ENCODE assay signal across 8 mouse cellular contexts in genomic region chr11:62457891-62458270, GRCm38 (mm10). TPM values are rescaled to one million over a fixed set of nuclear protein-coding genes. Genes with fewer than 3 reads are reported as not detected.
A peak's percentile ranks its signal among the peaks of the same experiment; 100 is the strongest.
DNase-seq lines count a peak whose midpoint lies in the region; ATAC-seq and TF ChIP-seq lines count a peak whose summit lies in the region.

No protein-coding gene starts in this region.

- H3K9me3 ChIP-seq in CH12.LX (replicated peaks; ENCODE audit: low read length) = no peaks in the 10 kb centered on the region
- H3K9me3 ChIP-seq in forebrain, embryonic 10.5 days = no peaks in the 10 kb centered on the region
- H3K9me3 ChIP-seq in limb, embryonic 13.5 days = no peaks in the 10 kb centered on the region
- H3K9me3 ChIP-seq in stomach, embryonic 16.5 days (replicated peaks; ENCODE audit: control insufficient read depth, low read length) = no peaks in the 10 kb centered on the region

- H3K4me3 ChIP-seq in CH12.LX (replicated peaks in 1 of 3; ENCODE audit: low read depth in 2 of 3, low read length in 2 of 3, poor library complexity in 1 of 3) = peak overlapping the region; percentile 75 to 98 (median 82)
- peak overlapping the region; percentile 93 for H3K4me3 ChIP-seq in forebrain, embryonic 10.5 days
- H3K4me3 ChIP-seq in limb, embryonic 13.5 days = peak overlapping the region; percentile 88
- peak overlapping the region; percentile 80 for H3K4me3 ChIP-seq in stomach, embryonic 16.5 days (replicated peaks; ENCODE audit: low read length)

- H3K36me3 ChIP-seq in CH12.LX (replicated peaks in 1 of 2; ENCODE audit: control insufficient read depth in 1 of 2, insufficient read depth in 1 of 2, low read length in 1 of 2) = peaks cover 0 to 14% of the 10 kb centered on the region in 2 experiments
- H3K36me3 ChIP-seq in forebrain, embryonic 10.5 days (replicated peaks) = peaks cover 12% of the 10 kb centered on the region
- no peaks in the 10 kb centered on the region for H3K36me3 ChIP-seq in limb, embryonic 13.5 days
- no peaks in the 10 kb centered on the region for H3K36me3 ChIP-seq in stomach, embryonic 16.5 days (ENCODE audit: control insufficient read depth, insufficient read depth, low read length)

- peak overlapping the region; percentile 56 for H3K4me2 ChIP-seq in CH12.LX (ENCODE audit: insufficient read depth, low read depth, poor library complexity, severe bottlenecking)
- H3K4me2 ChIP-seq in limb, embryonic 13.5 days (replicated peaks) = peak overlapping the region; percentile 79
- H3K4me2 ChIP-seq in stomach, embryonic 16.5 days (ENCODE audit: low read depth, low read length) = peak overlapping the region; percentile 71

- under 1% methylated on average over 18 of the region's 18 CpGs for WGBS in forebrain, embryonic 10.5 days
- WGBS in limb, embryonic 13.5 days = under 1% methylated on average over 18 of the region's 18 CpGs
- WGBS in stomach, embryonic 16.5 days = under 1% methylated on average over 18 of the region's 18 CpGs

- TF ChIP-seq RAD21 in CH12.LX (IDR thresholded peaks at IDR 0.05; ENCODE audit: low read depth, low read length) = no peak

- H3K79me2 ChIP-seq in CH12.LX (replicated peaks; ENCODE audit: control insufficient read depth, extremely low read depth, insufficient read depth, poor library complexity, severe bottlenecking) = peaks cover 46% of the 10 kb centered on the region

- peaks cover 0 to 29% of the 10 kb centered on the region in 2 experiments; a peak in 3 of 4 replicates for H3K4me1 ChIP-seq in CH12.LX (ENCODE audit: control insufficient read depth in 1 of 2, insufficient read depth in 2 of 2)
- peaks cover 32% of the 10 kb centered on the region for H3K4me1 ChIP-seq in forebrain, embryonic 10.5 days
- H3K4me1 ChIP-seq in limb, embryonic 13.5 days = peaks cover 18% of the 10 kb centered on the region
- H3K4me1 ChIP-seq in stomach, embryonic 16.5 days (ENCODE audit: control insufficient read depth, insufficient read depth, low read length) = peaks cover 6% of the 10 kb centered on the region

- no peak for TF ChIP-seq POLR2A in CH12.LX (IDR thresholded peaks at IDR 0.05; ENCODE audit: low read depth, low read length)

- dilution Hi-C loops in CH12.LX (cut with MboI; ENCODE audit: extremely low pct_ligation_motif_present, extremely low pct_unique_long_range_greater_than_20kb, low sequenced_read_pairs) = no loop called here

- ATAC-seq in limb, embryonic 13.5 days (ENCODE audit: low FRiP score, low read depth) = no peak
- ATAC-seq in stomach, embryonic 16.5 days (ENCODE audit: insufficient read depth, low FRiP score) = no peak

- no peaks in the 10 kb centered on the region for H3K27me3 ChIP-seq in CH12.LX (replicated peaks)
- H3K27me3 ChIP-seq in forebrain, embryonic 10.5 days (ENCODE audit: poor library complexity, severe bottlenecking) = no peaks in the 10 kb centered on the region
- no peaks in the 10 kb centered on the region for H3K27me3 ChIP-seq in limb, embryonic 13.5 days
- H3K27me3 ChIP-seq in stomach, embryonic 16.5 days (ENCODE audit: control insufficient read depth, insufficient read depth, low read length) = no peaks in the 10 kb centered on the region

- DNase-seq in heart, adult 8-10 months (ENCODE audit: low spot score) = peak; percentile 44
- no peak for DNase-seq in heart, postnatal 4 days
- DNase-seq in CH12.LX (ENCODE audit: extremely low read depth) = no peak
- no peak for DNase-seq in forebrain, embryonic 10.5 days (ENCODE audit: extremely low spot score, low spot score)
- DNase-seq in spleen, postnatal 4 days (ENCODE audit: low spot score in 2 of 2) = no peak
- DNase-seq in layer of hippocampus, adult 18-20 months (ENCODE audit: low spot score in 2 of 2) = no peak

- no peak for TF ChIP-seq CTCF in CH12.LX (conservative IDR thresholded peaks at IDR 0.05 in 1 of 2, IDR thresholded peaks at IDR 0.05 in 1 of 2; ENCODE audit: low read depth in 2 of 2, low read length in 2 of 2)

- TF ChIP-seq EP300 in CH12.LX (IDR thresholded peaks at IDR 0.05; ENCODE audit: low read length) = no peak

- in situ Hi-C loops in CH12.LX (cut with MboI; ENCODE audit: low pct_ligation_motif_present, low pct_unique_long_range_greater_than_20kb, low sequenced_read_pairs) = no loop called here

- H3K9ac ChIP-seq in CH12.LX (ENCODE audit: insufficient read depth, low read depth) = peak overlapping the region; percentile 96
- peak overlapping the region; percentile 99 for H3K9ac ChIP-seq in limb, embryonic 13.5 days
- H3K9ac ChIP-seq in stomach, embryonic 16.5 days (ENCODE audit: low read length) = peak overlapping the region; percentile 99

- peak overlapping the region; percentile 90 for H3K27ac ChIP-seq in CH12.LX (ENCODE audit: insufficient read depth, low read depth)
- peak overlapping the region; percentile 96 for H3K27ac ChIP-seq in forebrain, embryonic 10.5 days
- H3K27ac ChIP-seq in limb, embryonic 13.5 days = peak overlapping the region; percentile 97
- H3K27ac ChIP-seq in stomach, embryonic 16.5 days (ENCODE audit: low read length) = peak overlapping the region; percentile 98

TF ChIP-seq in CH12.LX, 34 proteins besides CTCF, POLR2A, EP300 and RAD21:
- TF ChIP-seq BHLHE40 (IDR thresholded peaks at IDR 0.05; ENCODE audit: low read depth, low read length) (no peak), RCOR1 (conservative IDR thresholded peaks at IDR 0.05; ENCODE audit: low read depth, low read length) (no peak), TBP (conservative IDR thresholded peaks at IDR 0.05; ENCODE audit: low read depth, low read length) (no peak), JUN (IDR thresholded peaks at IDR 0.05; ENCODE audit: insufficient read depth, low read depth, low read length) (no peak)

RNA-seq across cellular contexts. Expression of gene Pigl, which starts 0.4 kb away (rescaled TPM):
- total RNA-seq in heart, adult 8-10 months (2022) = 1 to 10 TPM; 3.1 to 3.8 (median 3.3) TPM
- 1 to 10 TPM; 3.9 to 4.5 TPM for total RNA-seq in heart, postnatal 4 days (2021)
- total RNA-seq in CH12.LX (2012; rRNA removed) = 5.2 and 5.6 TPM in 2 replicates
- total RNA-seq in CH12.LX (2014; rRNA removed) = 3.0 and 4.4 TPM in 2 replicates
- polyA plus RNA-seq in CH12.LX (2012; ENCODE audit: insufficient read length, low read depth) = 7.6 and 9.1 TPM in 2 replicates
- polyA plus RNA-seq in forebrain, embryonic 10.5 days (2016; fragmentation: Nextera tagmentation; extraction: Ambion mirVana) = 19.5 and 19.7 TPM in 2 replicates
- polyA plus RNA-seq in limb, embryonic 13.5 days (2015; fragmentation: Nextera tagmentation; extraction: Ambion mirVana) = 8.9 and 9.6 TPM in 2 replicates
- polyA plus RNA-seq in stomach, embryonic 16.5 days (2015; fragmentation: Nextera tagmentation; extraction: Ambion mirVana) = 8.5 and 9.5 TPM in 2 replicates
- total RNA-seq in layer of hippocampus, adult 18-20 months (2021) = 1 to 10 TPM; 6.3 to 6.5 TPM

RNA-seq across cellular contexts. Expression of gene Ncor1, which starts 0.5 kb away (rescaled TPM):
- 100 to 1,000 TPM; 125 to 148 (median 138) TPM for total RNA-seq in heart, adult 8-10 months (2022)
- 100 to 1,000 TPM; 137 to 151 TPM for total RNA-seq in heart, postnatal 4 days (2021)
- total RNA-seq in CH12.LX (2012; rRNA removed) (83.8 and 93.7 TPM in 2 replicates), CH12.LX (2014; rRNA removed) (69.3 and 76.3 TPM in 2 replicates)
- polyA plus RNA-seq in CH12.LX (2012; ENCODE audit: insufficient read length, low read depth) = 171 and 232 TPM in 2 replicates
- 125 and 130 TPM in 2 replicates for polyA plus RNA-seq in forebrain, embryonic 10.5 days (2016; fragmentation: Nextera tagmentation; extraction: Ambion mirVana)
- 170 and 173 TPM in 2 replicates for polyA plus RNA-seq in limb, embryonic 13.5 days (2015; fragmentation: Nextera tagmentation; extraction: Ambion mirVana)
- 45.0 and 52.7 TPM in 2 replicates for polyA plus RNA-seq in stomach, embryonic 16.5 days (2015; fragmentation: Nextera tagmentation; extraction: Ambion mirVana)
- 100 to 1,000 TPM; 268 to 281 TPM for total RNA-seq in layer of hippocampus, adult 18-20 months (2021)
